Mouse (Mus musculus): Measurements from ENCODE around the gene Fry.
A peak's percentile ranks its signal among the peaks of the same experiment; 100 is the strongest.

Gene Fry

GRCm38 (mm10) chr5:150276611-150277010 is 158.2 kb downstream of the Fry start:
- DNase-seq: peak; percentile 96

- DNase-seq: no peak
These were observed 160.9 kb downstream of the Fry start for GRCm38 (mm10) chr5:150279387-150279786.

- peak; percentile 64 for DNase-seq
These were observed 162.6 kb downstream of the Fry start for GRCm38 (mm10) chr5:150281084-150281483.

- DNase-seq: no peak
These were observed 163.6 kb downstream of the Fry start for GRCm38 (mm10) chr5:150282091-150282490.

GRCm38 (mm10) chr5:150287949-150288348 is 169.5 kb downstream of the Fry start:
- peak; percentile 66 for DNase-seq

- DNase-seq: peak; percentile 90
These were observed 171.2 kb downstream of the Fry start for GRCm38 (mm10) chr5:150289611-150290010.

- DNase-seq: peak; percentile 83
These were observed 172.2 kb downstream of the Fry start for GRCm38 (mm10) chr5:150290494-150291199.

- peak; percentile 78 for DNase-seq
These were observed 172.8 kb downstream of the Fry start for GRCm38 (mm10) chr5:150291216-150291615.

- peak; percentile 81 for DNase-seq
These were observed 173.7 kb downstream of the Fry start for GRCm38 (mm10) chr5:150292186-150292585.

GRCm38 (mm10) chr5:150294306-150294705 is 175.9 kb downstream of the Fry start:
- DNase-seq: peak; percentile 92

- DNase-seq: peak; percentile 98
These were observed 176.7 kb downstream of the Fry start for GRCm38 (mm10) chr5:150295096-150295495.

GRCm38 (mm10) chr5:150298969-150299368 is 180.5 kb downstream of the Fry start:
- peak; percentile 78 for DNase-seq

GRCm38 (mm10) chr5:150302123-150302522 is 183.7 kb downstream of the Fry start:
- DNase-seq: no peak

GRCm38 (mm10) chr5:150302996-150303395 is 184.6 kb downstream of the Fry start:
- DNase-seq: peak; percentile 66

- DNase-seq: no peak
These were observed 188.1 kb downstream of the Fry start for GRCm38 (mm10) chr5:150306497-150306896.

GRCm38 (mm10) chr5:150313229-150313628 is 194.8 kb downstream of the Fry start:
- DNase-seq: no peak

- no peak for DNase-seq
These were observed 196.1 kb downstream of the Fry start for GRCm38 (mm10) chr5:150314582-150314981.

- peak; percentile 72 for DNase-seq
These were observed 207.0 kb downstream of the Fry start for GRCm38 (mm10) chr5:150325411-150325810.

GRCm38 (mm10) chr5:150328686-150329085 is 210.2 kb downstream of the Fry start:
- peak; percentile 66 for DNase-seq

GRCm38 (mm10) chr5:150331821-150332220 is 213.4 kb downstream of the Fry start:
- peak; percentile 91 for DNase-seq

GRCm38 (mm10) chr5:150332810-150333209 is 214.4 kb downstream of the Fry start:
- no peak for DNase-seq

- DNase-seq: peak; percentile 87
These were observed 214.9 kb downstream of the Fry start for GRCm38 (mm10) chr5:150333328-150333731.

GRCm38 (mm10) chr5:150336451-150336850 is 218.0 kb downstream of the Fry start:
- DNase-seq: peak; percentile 94

- DNase-seq: peak; percentile 92
These were observed 219.3 kb downstream of the Fry start for GRCm38 (mm10) chr5:150337696-150338095.

GRCm38 (mm10) chr5:150340944-150341343 is 222.5 kb downstream of the Fry start:
- no peak for DNase-seq
